Mouse (Mus musculus) layer of hippocampus, adult 2 months (tissue): ENCODE measurements around the gene Olfr1115. TPM values are rescaled to one million over a fixed set of nuclear protein-coding genes. Genes with fewer than 3 reads are reported as not detected.
"Not testable (repeated sequence)": the region's sequence is repeated elsewhere in the genome, so short reads cannot be mapped to it uniquely, and the experiment has no call there.

ENCODE experiments used
- DNase-seq, 2 experiments: peaks; one replicate each; pipeline ENCODE4 v3.0.0; 2022; ENCODE audit warnings: low spot score in 2 of 2
- H3K27ac ChIP-seq: fragments of 200-600 bp; 2 replicates; pipeline ENCODE4 v1.8.1; 2022
- H3K4me3 ChIP-seq: fragments of 200-600 bp; 2 replicates; pipeline ENCODE4 v1.8.1; 2022; ENCODE audit warnings: mild to moderate bottlenecking
- CTCF ChIP-seq: fragments of 200-600 bp; conservative IDR thresholded peaks from 2 replicates; pipeline ENCODE4 v1.8.1; 2022; ENCODE audit warnings: antibody characterized with exemption, mild to moderate bottlenecking, moderate library complexity
- long read RNA-seq, 2 experiments: library from polyadenylated mRNA; stranded (forward); transcript quantifications; one replicate each; pipeline ENCODE4 v2.0.0; 2021; ENCODE audit warnings: borderline mapping rate in 2 of 2
- microRNA-seq, 2 experiments: library from miRNA; unstranded; fragments of <30 nt; microRNA quantifications; one replicate each; pipeline ENCODE4 v1.2.0; 2021
- total RNA-seq, 2 experiments: library from RNA; stranded (reverse); gene quantifications; 2 replicates each; pipeline ENCODE4 v1.2.3; 2021

Olfr1115 gene
- total RNA-seq, result not detected
- long read RNA-seq, experiment 1, result 0 reads
- long read RNA-seq, experiment 2, result 0 reads

GRCm38 (mm10) chr2:87247713-87248112 lies at the start of gene Olfr1115:
Gene Olfr1115, plus strand, starts transcription at chr2:87248013.
- no peak for DNase-seq
- no peak for TF ChIP-seq CTCF
- Histone ChIP-seq H3K27ac (no peak within 1 kb of the TSS), H3K4me3 (no peak within 1 kb of the TSS)

- H3K4me3 ChIP-seq, result no peak within 1 kb of the TSS
- DNase-seq, result no peak
- TF ChIP-seq CTCF, result no peak
- H3K27ac ChIP-seq, result no peak within 1 kb of the TSS
Measured at GRCm38 (mm10) chr2:87208670-87209069, 39.1 kb upstream of the Olfr1115 start, which contains the start of gene Olfr1113. Gene Olfr1113, plus strand, starts transcription at chr2:87208970.

- Histone ChIP-seq H3K27ac (no peak within 1 kb of the TSS), H3K4me3 (no peak within 1 kb of the TSS)
- no peak for TF ChIP-seq CTCF
- DNase-seq, result no peak
Measured at GRCm38 (mm10) chr2:87267234-87267633, 19.4 kb downstream of the Olfr1115 start, which contains the start of gene Olfr1116. Gene Olfr1116, plus strand, starts transcription at chr2:87267534.

GRCm38 (mm10) chr2:87293977-87294376 lies 46.2 kb downstream of the Olfr1115 start:
- not testable (repeated sequence) for DNase-seq, H3K27ac ChIP-seq, H3K4me3 ChIP-seq

Small RNAs within 50 kb of the gene (microRNA-seq; reads per million reads assigned to microRNA genes)
- 0 reads per million in 2 experiments for gene Gm27438

Other genes starting within 250 kb of the Olfr1115 start
- not detected for gene Olfr1102, start 249.6 kb upstream of the Olfr1115 start, total RNA-seq
- not detected for gene Olfr1104, start 220.9 kb upstream of the Olfr1115 start, total RNA-seq
- gene Olfr1105, start 211.5 kb upstream of the Olfr1115 start, total RNA-seq, result not detected
- gene Olfr1106, start 195.7 kb upstream of the Olfr1115 start, total RNA-seq, result not detected
- not detected for gene Olfr1107, start 172.2 kb upstream of the Olfr1115 start, total RNA-seq
- not detected for gene Olfr1109, start 152.0 kb upstream of the Olfr1115 start, total RNA-seq
- not detected for gene Olfr259, start 133.4 kb upstream of the Olfr1115 start, total RNA-seq
- not detected for gene Olfr1110, start 107.7 kb upstream of the Olfr1115 start, total RNA-seq
- gene Olfr1111, start 95.4 kb upstream of the Olfr1115 start, total RNA-seq, result not detected
- not detected for gene Olfr1112, start 60.2 kb upstream of the Olfr1115 start, total RNA-seq
- not detected for gene Olfr1113, start 39.0 kb upstream of the Olfr1115 start, total RNA-seq
- not detected for gene Olfr1116, start 19.5 kb downstream of the Olfr1115 start, total RNA-seq
- not detected for gene Olfr1118, start 59.6 kb downstream of the Olfr1115 start, total RNA-seq
- gene Olfr1120, start 106.8 kb downstream of the Olfr1115 start, total RNA-seq, result not detected
- gene Olfr1121, start 121.9 kb downstream of the Olfr1115 start, total RNA-seq, result not detected
- gene Olfr1122, start 137.8 kb downstream of the Olfr1115 start, total RNA-seq, result under 1 TPM in 1 of 2 experiments, not detected in 1; 0.08 TPM
- not detected for gene Olfr1123, start 168.6 kb downstream of the Olfr1115 start, total RNA-seq
- gene Olfr1124, start 182.3 kb downstream of the Olfr1115 start, total RNA-seq, result not detected
- gene Olfr1126, start 205.9 kb downstream of the Olfr1115 start, total RNA-seq, result not detected
- not detected for gene Pramel7, start 249.1 kb downstream of the Olfr1115 start, total RNA-seq